ENCODE assay signal across 17 mouse cellular contexts in genomic region chr13:58411073-58411472, GRCm38 (mm10). TPM values are rescaled to one million over a fixed set of nuclear protein-coding genes. Genes with fewer than 3 reads are reported as not detected.
"Had no signal": no experiment of that assay in that cellular context is flagged by ENCODE, and none has a peak within 500 bp of the region (broad histone marks: within the 10 kb centered on the region; RNA-seq: fewer than 3 reads in every experiment).

No protein-coding gene starts in this region.

- H3K4me1 ChIP-seq: neural tube, embryonic 12.5 days; neural tube, embryonic 13.5 days; neural tube, embryonic 15.5 days; stomach, embryonic 15.5 days had no signal

- H3K9ac ChIP-seq: neural tube, embryonic 12.5 days; neural tube, embryonic 13.5 days; neural tube, embryonic 15.5 days; stomach, embryonic 15.5 days had no signal

- H3K4me3 ChIP-seq: neural tube, embryonic 12.5 days; neural tube, embryonic 13.5 days; neural tube, embryonic 15.5 days; stomach, embryonic 15.5 days had no signal

- H3K9me3 ChIP-seq: neural tube, embryonic 12.5 days; neural tube, embryonic 15.5 days; stomach, embryonic 15.5 days had no signal

- H3K36me3 ChIP-seq: stomach, embryonic 15.5 days had no signal

- H3K27ac ChIP-seq: neural tube, embryonic 12.5 days; neural tube, embryonic 13.5 days; neural tube, embryonic 15.5 days; stomach, embryonic 15.5 days; stomach, postnatal 0 days had no signal

- H3K27me3 ChIP-seq: neural tube, embryonic 12.5 days; neural tube, embryonic 13.5 days; neural tube, embryonic 15.5 days; stomach, embryonic 15.5 days had no signal

- H3K4me2 ChIP-seq: neural tube, embryonic 12.5 days; neural tube, embryonic 13.5 days; neural tube, embryonic 15.5 days; stomach, embryonic 15.5 days had no signal

- DNase-seq: retina, postnatal 1 day; right cerebral cortex, adult 18-20 months; right cerebral cortex, postnatal 14 days; right cerebral cortex, postnatal 4 days; spleen, adult 18-20 months; thymus, adult 18-20 months; thymus, adult 2 months; thymus, postnatal 14 days; thymus, postnatal 25 days; thymus, postnatal 36 days; thymus, postnatal 4 days had no signal

RNA-seq across cellular contexts. Expression of gene Kif27, which starts 52.2 kb away (rescaled TPM):
- total RNA-seq: neutrophil, adult 5-6 weeks had no signal
